Mouse (Mus musculus) cerebellum, postnatal 25 days (tissue): ENCODE measurements around the gene Fam102b.

Experiments used
- DNase-seq, 2 experiments: peaks; one replicate each; pipeline ENCODE4 v3.0.0; 2021; ENCODE audit warnings: mixed read lengths in 2 of 2

The Fam102b gene

GRCm38 (mm10) chr3:108959680-108960295 is 67.6 kb downstream of the Fam102b start:
- peak in 1 of 2 experiments; percentile 46 for DNase-seq

DNA sequence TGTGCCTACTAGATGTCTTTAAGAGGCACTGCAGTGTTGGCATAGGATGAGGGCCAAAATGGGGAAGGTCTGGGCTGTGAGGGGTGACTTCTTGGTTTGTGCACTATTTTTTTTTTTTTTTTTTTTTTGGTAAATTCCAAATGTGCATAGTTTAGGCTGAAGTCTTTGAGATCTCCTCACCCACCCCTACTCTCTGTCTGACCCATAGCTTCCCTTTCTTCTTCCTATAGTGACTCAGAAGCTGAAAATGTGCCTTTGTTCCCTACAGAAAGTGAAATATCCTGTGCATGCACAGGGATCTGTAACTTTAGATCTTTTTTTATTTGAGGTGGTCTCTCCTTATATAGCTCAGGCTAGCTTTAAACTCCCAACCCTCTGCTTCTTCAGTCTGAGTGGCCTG is 69.4 kb downstream of the Fam102b start:
- no peak for DNase-seq

- no peak for DNase-seq
These were observed 86.4 kb downstream of the Fam102b start for GRCm38 (mm10) chr3:108940996-108941395.

- peak; percentile 28 to 52 for DNase-seq
These were observed 87.3 kb downstream of the Fam102b start, which contains the start of gene Gm9857 for GRCm38 (mm10) chr3:108940001-108940633. Gene Gm9857, minus strand, starts transcription at chr3:108940445.

DNA sequence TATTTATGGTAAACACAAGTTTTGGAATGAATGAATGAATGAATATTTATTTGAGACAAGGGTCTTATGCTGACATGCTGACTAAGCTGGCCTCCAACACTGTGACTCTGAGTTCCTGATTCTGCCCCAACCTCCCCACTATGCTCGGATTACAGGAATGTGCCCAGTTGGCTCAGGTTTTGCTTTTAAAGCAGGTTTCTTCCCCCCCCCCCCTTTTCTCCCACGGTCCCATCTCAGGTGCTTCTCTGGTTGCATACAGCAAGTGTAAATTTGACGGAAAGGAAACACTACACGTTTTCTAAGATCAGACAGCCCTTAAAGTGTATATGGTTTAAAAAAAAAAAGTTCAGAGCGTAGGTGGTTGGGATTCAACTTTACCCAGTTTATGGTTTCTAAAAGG is 87.8 kb downstream of the Fam102b start, which contains the start of gene Henmt1:
Henmt1 (plus strand) TSS at position 301 of the 400 bp plus-strand sequence.
- no peak for DNase-seq

- no peak for DNase-seq
These were observed 88.7 kb downstream of the Fam102b start for GRCm38 (mm10) chr3:108938691-108939090.

- no peak for DNase-seq
These were observed 93.8 kb downstream of the Fam102b start for GRCm38 (mm10) chr3:108933557-108933956.

- DNase-seq: no peak
These were observed 101.1 kb downstream of the Fam102b start for GRCm38 (mm10) chr3:108926308-108926707.

GRCm38 (mm10) chr3:108925677-108926076 is 101.7 kb downstream of the Fam102b start:
- no peak for DNase-seq

DNA sequence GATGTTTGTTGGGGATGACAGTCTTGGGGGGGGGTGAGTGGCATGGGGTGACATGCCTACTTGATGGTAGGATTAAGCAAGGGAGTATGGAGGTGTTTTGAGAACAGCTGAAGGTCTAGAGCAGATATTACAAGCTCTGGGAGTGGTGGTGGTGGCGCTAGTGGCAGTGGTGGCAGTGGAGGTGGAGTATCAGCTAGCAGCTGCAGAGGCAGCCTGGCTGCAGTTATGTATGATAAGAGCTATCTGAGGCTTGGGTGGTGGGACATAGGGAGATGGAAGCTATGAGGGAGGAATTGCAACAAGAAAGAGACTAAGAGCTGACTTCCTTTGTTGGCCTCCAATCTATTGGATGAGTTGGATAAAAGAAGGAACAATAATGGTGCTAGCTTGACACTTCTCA is 105.6 kb downstream of the Fam102b start:
- no peak for DNase-seq
